Mouse (Mus musculus) thymus, postnatal 4 days (tissue): ENCODE measurements at regions not wholly inside any gene's neighbourhood (a gene's known extent, or its start where the extent isn't known, plus 50 kb on each side); places are given as distances from the start of the nearest gene placed in this dataset.
"Not testable (repeated sequence)": the region's sequence is repeated elsewhere in the genome, so short reads cannot be mapped to it uniquely, and the experiment has no call there.

ENCODE experiments used
- DNase-seq: peaks from one replicate; pipeline ENCODE4 v3.0.0; 2021

DNA sequence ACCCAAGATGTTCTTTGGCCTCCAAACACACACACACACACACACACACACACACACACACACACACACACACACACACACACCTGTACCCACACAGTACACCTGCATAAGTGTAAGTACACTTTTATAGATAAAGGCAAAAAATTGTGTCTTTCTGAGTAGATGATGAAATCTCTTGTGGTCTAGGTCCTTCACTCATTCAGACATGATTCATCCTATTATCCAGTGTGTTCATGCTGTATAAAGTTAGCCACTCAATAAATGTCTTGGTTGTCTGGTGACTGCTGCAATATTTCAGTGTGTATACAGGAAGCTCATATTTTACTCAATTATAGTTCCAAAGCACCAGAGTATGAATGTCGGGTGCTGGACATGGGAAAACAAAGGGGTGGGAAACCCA, 131.5 kb upstream of the Gm21897 start:
- no peak for DNase-seq

DNA sequence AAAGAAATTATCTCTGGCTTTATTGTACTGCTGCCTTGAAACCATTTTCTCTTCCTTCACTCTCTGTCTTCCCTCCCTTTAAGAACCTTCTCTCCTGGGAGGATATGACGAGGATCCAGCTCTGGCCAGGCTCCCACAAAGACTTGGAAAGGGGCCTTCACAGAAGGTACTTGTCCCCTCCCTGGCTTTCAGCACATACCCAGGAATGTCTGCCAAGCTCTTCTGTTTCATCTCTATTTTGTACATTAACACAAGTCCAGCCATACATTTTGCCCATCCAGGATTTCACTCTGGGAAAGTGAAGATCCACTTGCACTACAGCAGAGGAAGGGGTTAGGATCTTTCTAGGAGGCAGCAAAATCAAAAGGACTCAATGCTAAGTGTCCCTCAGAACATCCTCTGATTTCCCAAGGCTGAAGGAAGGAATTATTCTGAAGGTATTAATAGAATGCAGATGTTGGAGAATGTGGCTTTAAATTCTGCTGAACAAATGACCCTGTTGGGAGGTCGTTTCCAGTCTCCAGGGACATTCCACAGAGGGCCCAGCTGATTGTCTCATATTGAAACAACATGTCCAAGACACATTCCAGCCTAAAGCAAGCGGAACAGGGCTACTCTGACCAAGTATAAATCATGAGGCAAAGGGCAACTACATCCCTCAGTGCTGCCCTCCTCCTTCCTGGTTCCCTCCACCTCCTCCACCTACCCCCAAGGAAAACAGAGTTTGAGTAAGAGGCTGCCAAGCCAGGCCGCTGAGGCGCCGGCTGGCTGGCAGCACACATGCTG, 122.1 kb upstream of the Gm21897 start:
- DNase-seq, result no peak

DNA sequence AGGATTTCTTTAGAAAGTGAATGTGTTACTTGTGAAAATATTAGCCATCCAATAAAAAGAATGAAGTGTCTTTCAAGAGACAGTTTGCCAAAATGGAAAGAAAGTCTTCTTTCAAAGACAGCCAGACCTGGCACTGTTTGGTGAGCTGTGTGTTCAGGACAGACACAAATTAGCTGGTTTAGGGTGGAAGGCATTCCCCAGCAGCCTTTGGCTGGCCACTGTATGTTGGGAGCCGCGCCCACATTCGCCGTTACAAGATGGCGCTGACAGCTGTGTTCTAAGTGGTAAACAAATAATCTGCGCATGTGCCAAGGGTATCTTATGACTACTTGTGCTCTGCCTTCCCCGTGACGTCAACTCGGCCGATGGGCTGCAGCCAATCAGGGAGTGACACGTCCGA, 121.3 kb upstream of the Gm21897 start:
- DNase-seq, result not testable (repeated sequence)

DNA sequence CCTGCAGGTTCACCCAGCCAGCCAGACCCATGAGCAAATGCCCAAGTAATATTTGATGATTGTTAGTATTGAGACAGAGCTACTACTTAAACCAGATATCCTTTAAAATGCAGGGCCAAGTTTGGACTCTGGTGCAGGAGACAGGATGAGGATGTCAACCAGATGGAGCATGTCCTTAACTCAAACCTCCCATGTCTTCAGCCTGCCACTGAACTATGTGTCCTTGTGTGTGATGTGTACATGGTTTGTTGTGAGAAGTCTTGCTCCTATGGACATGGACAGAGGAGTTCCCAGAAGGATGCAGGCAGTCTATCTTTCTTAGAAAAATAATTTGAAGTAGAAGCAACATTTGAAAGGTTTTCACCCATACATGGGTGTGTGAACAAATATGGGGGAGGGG, 120.4 kb upstream of the Gm21897 start:
- DNase-seq, result no peak

DNA sequence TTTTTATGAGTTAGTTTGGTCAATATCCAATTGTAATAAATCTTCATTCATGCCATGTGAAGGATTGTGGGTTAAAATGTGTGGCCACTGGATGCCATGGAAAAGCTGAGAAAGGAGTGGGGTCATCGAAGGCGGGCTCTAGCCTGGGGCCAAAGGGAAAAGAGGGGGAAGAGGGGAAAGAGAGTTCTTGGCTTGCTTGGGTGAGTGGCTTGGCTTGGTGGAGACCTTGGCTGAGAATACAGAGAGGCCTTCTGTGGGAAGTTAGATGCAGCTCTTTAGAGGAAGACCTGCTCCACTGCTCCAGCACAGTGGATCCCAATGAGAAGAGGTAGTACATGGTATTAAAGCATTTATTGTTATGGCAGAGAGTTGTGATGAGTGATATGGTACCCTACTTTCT, 101.3 kb upstream of the Gm21897 start:
- DNase-seq, result no peak

DNA sequence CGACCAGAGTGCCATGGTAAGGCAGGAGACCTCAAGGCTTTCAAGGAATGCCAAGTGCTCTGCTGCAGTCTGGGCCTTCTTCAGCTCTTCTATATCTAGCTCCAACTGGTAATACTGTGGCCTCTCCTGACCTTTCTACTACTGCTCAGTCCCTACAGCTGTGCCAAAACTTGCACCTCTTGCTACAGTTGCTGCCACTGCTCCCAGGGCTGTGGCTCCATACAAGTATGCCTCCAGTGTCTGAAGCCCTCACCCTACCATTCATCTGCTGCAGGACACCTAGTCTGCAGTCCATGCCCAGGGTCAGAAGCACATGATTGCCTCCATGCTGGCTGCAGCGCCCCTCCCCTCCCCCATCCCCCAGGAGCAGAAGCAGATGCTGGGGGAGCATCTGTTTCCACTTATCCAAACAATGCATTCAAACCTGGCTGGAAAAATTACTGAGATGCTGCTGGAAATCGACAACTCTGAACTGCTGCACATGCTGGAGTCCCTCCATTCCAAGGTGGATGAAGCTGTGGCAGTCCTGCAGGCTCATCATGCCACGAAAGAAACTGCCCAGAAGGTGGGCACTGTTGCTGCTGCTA, 96.2 kb upstream of the Gm21897 start:
- no peak for DNase-seq

DNA sequence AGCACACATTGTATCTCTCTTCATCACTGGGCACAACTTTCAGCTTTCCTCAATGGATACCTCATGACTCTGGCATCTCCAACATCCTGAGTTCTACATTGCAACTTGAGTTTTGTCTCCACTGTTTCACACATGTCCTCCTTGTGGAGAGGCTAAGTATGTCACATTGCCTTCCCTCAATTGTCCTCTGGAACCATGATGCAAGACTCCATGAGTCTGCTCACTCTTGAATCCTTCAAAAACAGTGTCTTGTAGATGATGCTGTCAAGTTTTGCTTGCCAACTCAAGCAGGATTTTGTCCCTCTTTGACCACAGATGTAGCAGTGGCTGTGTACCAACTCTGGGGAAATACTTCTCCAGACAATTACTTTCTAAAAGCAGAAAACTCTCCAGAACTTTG, 79.4 kb upstream of the Gm21897 start:
- DNase-seq, result no peak

DNA sequence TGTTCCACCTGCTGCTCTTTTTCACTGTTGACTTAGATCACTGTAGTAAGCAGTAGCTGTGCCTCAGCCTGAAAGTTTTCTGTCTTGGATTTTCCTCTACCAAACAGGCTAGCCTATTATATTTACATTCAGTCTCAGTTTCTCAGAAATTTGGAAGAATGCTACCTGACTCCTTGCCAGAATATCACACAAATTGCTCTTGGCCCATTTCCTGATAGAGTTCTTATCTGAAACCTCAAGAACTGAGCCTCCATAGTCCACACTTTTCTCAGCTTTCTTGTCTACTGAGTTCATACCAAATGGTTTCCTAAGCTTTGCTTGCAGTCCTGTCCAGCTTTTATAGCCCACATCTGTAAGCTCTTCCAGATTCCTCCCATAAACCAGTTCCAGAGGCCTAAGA, 78.8 kb upstream of the Gm21897 start:
- DNase-seq, result no peak

DNA sequence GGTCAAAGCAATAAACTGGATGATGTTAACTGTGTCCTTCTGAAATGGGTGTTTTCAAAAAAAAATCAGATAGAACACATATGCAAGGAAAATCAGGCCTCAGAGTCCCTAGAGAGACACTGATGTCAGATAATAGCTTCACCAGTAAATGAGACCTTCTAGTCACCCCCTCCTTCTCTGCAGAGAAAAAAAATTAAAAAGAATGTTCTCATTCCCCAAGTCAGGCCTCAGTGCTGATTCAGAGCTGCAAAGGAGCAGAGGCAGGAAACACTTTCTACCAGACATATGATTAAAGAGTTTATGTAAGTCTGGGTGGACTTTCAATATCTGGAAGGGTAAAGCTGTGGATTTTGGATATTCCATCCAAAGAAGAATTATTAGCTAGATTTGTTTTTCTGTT, 67.1 kb upstream of the Gm21897 start:
- DNase-seq, result no peak

DNA sequence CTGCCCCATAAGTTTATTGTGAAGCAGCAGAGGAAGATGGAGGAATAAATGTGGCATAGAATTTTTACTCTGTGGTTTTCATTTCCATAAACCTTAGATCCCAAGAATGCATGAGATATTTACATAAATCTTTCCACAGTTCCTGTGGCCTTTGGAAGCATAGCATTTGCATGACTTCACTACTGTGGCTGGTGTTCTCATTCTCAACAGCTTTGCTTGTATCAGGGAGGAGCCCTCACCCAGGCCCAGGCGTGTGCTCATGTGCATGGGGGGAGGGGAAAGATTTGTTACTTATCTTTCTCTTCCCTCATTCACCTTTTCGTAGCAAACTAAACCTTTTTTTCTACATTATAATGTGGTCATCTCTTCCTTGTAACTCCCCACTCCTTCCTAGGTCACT, 65.6 kb upstream of the Gm21897 start:
- no peak for DNase-seq

DNA sequence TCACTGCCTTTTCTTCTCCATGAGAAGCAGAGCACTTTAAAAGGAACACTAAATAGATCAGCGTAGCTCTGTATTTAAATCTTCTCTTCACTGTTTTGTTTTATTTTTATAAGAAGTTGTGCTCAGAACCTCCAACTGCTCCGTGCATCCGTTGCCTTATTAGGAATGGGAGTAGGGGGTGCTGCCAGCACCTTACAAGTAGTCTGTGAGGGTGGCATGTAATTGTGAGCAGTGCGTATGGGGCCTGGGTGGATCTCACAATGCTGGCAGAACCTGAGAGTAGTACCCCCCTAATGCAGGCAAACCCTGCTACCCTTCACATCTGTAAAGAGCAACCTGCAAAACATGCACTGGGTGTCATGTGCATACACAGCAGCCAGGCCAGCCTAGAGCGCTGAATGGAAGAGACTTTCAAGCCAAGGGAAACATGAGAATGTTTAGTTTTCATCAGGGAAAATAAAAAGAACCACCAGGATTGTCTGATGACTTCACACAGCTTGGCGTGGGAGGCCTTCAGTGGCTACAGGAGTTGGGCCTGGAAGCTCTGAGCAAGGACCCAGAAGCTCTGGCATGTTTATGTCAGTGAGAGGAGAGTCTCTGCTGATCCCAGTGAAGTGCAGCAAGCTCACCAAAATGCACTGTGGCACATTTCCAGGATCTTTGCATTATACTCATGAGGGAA, 64.5 kb upstream of the Gm21897 start:
- DNase-seq, result no peak

DNA sequence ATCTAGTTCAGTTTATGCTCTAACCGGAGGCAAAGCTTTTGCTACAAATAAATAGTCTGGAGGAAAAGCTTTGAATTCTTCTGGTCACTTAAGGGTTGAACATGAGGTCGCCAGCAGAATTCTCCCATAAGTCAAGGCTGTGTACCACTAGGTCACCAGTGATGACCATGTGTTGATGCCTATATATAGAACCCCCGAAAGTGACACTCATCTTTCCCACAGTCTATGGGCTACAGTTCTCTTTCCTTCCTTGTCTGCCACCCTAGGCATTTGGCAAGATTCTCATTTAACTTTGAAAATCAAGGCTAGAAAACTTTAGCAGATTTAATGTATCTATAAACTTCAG, 63.9 kb upstream of the Gm21897 start:
- no peak for DNase-seq

DNA sequence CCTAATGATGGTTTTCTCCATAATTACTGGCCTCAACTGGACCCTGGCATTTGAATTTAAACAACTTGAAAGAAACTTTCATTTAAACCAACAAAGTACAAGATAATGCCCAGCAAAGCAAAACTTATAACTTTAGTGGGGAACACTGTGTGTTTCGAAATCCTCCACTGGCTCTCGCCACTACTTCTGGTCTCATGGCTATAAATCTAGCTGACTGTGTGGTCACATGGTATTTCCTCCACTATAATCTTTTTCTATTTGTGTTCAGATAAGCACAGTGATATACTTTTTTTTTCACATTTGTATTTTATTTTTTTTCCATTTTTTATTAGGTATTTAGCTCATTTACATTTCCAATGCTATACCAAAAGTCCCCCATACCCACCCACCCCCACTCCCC, 62.6 kb upstream of the Gm21897 start:
- DNase-seq, result no peak

DNA sequence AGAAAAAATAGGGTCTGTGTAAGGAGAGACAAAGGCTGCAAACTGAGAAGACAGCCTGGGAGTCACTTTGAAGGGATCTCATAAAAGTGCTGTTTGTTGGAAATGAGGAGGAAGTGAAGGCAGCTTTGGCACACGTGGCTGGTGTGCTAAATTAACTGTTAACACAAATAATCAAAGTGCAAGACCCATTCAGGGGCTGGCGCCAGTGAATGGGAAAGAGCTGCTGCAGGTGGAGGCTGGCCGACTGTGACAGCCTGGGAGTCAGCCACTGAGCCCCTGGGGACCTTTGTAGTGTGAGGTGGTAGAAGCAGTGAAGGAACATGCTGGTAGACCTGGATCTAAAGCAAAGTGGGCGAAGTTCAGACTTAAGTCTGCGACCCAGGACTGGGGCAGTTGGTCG, 57.8 kb upstream of the Gm21897 start:
- DNase-seq, result no peak

DNA sequence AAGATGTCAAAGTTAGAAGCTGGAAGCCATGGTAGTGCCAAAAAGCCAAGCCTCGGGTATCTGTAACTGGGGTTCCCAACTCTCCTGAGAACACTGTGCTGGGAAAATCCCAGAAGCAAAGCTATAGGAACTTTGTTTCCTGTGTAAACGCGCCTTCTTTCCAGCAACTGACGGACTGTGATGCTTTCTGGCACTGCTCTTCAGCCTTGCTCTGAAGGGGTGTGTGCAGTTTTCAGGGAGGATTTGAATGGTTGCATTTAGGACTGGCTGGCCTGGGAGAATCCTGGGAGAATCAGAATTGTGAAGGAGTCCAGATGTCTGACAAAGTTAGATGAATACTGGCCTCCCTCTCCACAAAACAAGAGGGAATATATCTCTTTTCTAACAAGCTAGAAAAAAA, 57.2 kb upstream of the Gm21897 start:
- no peak for DNase-seq
